Mouse (Mus musculus) CD4-positive, CD25-positive, alpha-beta regulatory T cell, adult 2 months (primary cell): ENCODE measurements around the gene Bri3.
"Not testable (repeated sequence)": the region's sequence is repeated elsewhere in the genome, so short reads cannot be mapped to it uniquely, and the experiment has no call there.

Experiments
- DNase-seq: peaks from one replicate; pipeline ENCODE4 v3.0.0-alpha.2; 2012; ENCODE audit warnings: low read depth, low spot score

The Bri3 gene

GRCm38 (mm10) chr5:144358592-144358917, 114.3 kb downstream of the Bri3 start:
- DNase-seq = no peak

GRCm38 (mm10) chr5:144359886-144360285, 115.6 kb downstream of the Bri3 start:
- DNase-seq = no peak

GRCm38 (mm10) chr5:144360346-144360745, 116.1 kb downstream of the Bri3 start:
- DNase-seq = no peak

GRCm38 (mm10) chr5:144364680-144365357, 120.6 kb downstream of the Bri3 start:
- no peak for DNase-seq

- DNase-seq = not testable (repeated sequence)
Observed at GRCm38 (mm10) chr5:144366551-144366950, 122.3 kb downstream of the Bri3 start.

- no peak for DNase-seq
Observed at GRCm38 (mm10) chr5:144368661-144369205, 124.5 kb downstream of the Bri3 start.

GRCm38 (mm10) chr5:144370986-144371385, 126.7 kb downstream of the Bri3 start:
- no peak for DNase-seq

- DNase-seq = no peak
Observed at GRCm38 (mm10) chr5:144372177-144372576, 127.9 kb downstream of the Bri3 start.

GRCm38 (mm10) chr5:144372885-144373284, 128.6 kb downstream of the Bri3 start:
- no peak for DNase-seq

GRCm38 (mm10) chr5:144379431-144379830, 135.2 kb downstream of the Bri3 start:
- DNase-seq = no peak

GRCm38 (mm10) chr5:144380689-144381088, 136.5 kb downstream of the Bri3 start:
- DNase-seq = no peak

GRCm38 (mm10) chr5:144381782-144382181, 137.5 kb downstream of the Bri3 start:
- DNase-seq = peak; percentile 26

GRCm38 (mm10) chr5:144383936-144384335, 139.7 kb downstream of the Bri3 start:
- DNase-seq = peak; percentile 33

- peak; percentile 38 for DNase-seq
Observed at GRCm38 (mm10) chr5:144387851-144388250, 143.6 kb downstream of the Bri3 start.

- no peak for DNase-seq
Observed at GRCm38 (mm10) chr5:144394142-144394541, 149.9 kb downstream of the Bri3 start.

GRCm38 (mm10) chr5:144397566-144397965, 153.3 kb downstream of the Bri3 start:
- no peak for DNase-seq

GRCm38 (mm10) chr5:144400821-144401220, 156.6 kb downstream of the Bri3 start:
- DNase-seq = no peak

- DNase-seq = no peak
Observed at GRCm38 (mm10) chr5:144406256-144406655, 162.0 kb downstream of the Bri3 start.

GRCm38 (mm10) chr5:144410666-144411065, 166.4 kb downstream of the Bri3 start:
- no peak for DNase-seq

- DNase-seq = no peak
Observed at GRCm38 (mm10) chr5:144411702-144412101, 167.5 kb downstream of the Bri3 start.

GRCm38 (mm10) chr5:144412781-144413180, 168.5 kb downstream of the Bri3 start:
- DNase-seq = no peak

GRCm38 (mm10) chr5:144418456-144418855, 174.2 kb downstream of the Bri3 start:
- DNase-seq = no peak

GRCm38 (mm10) chr5:144420001-144420400, 175.8 kb downstream of the Bri3 start:
- no peak for DNase-seq

GRCm38 (mm10) chr5:144426697-144427096, 182.5 kb downstream of the Bri3 start:
- DNase-seq = no peak
